Mouse (Mus musculus): ENCODE measurements around the gene Fbln5.

Fbln5 gene

DNA sequence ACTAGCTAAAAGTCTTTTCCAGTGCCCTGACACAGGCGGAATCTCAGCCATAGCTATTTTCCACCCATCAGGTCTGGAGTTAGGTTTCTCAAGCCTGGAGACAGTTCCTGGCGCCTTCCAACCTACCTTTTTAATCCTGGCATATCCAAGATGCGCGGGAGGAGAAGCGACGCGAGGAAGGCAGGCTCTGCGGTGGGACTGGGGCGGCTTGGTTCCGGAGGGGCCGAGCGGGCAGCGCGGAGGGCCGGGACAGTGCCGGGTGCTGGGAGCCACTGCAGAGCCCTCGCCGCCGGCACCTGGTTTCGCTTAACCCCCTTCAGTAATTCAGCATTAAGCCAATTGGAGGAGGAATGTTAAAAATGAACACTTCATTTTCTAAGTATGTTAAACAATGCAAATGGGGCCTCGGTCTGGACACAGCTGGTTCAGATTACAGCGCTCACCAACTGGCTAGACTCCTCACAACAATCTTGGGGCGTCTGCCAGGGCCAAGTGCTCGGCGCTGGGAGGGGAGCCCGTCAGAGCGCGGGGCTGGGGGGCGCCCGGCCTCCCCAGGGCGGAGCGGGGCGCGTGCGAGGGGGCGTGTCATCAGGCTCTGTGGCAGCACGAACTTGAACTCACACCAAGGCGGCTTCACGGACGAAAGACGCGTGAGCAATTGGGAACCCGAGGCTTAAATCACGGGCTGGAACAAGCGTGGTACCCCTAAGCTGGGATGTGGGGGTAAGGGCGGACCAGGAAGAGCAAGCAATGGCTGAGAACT is at the start of gene Fbln5:
TSS of gene Fbln5 (minus strand) at position 448 of the 763 bp plus-strand sequence.
- DNase-seq (ENCODE audit: low read depth, low spot score) = peak; percentile 2
- no peaks in the 10 kb centered on the region for H3K27me3 ChIP-seq (ENCODE audit: control insufficient read depth, insufficient read depth, low read length, poor library complexity, severe bottlenecking)
- H3K36me3 ChIP-seq (ENCODE audit: control insufficient read depth, insufficient read depth, low read length, poor library complexity, severe bottlenecking) = no peaks in the 10 kb centered on the region

DNA sequence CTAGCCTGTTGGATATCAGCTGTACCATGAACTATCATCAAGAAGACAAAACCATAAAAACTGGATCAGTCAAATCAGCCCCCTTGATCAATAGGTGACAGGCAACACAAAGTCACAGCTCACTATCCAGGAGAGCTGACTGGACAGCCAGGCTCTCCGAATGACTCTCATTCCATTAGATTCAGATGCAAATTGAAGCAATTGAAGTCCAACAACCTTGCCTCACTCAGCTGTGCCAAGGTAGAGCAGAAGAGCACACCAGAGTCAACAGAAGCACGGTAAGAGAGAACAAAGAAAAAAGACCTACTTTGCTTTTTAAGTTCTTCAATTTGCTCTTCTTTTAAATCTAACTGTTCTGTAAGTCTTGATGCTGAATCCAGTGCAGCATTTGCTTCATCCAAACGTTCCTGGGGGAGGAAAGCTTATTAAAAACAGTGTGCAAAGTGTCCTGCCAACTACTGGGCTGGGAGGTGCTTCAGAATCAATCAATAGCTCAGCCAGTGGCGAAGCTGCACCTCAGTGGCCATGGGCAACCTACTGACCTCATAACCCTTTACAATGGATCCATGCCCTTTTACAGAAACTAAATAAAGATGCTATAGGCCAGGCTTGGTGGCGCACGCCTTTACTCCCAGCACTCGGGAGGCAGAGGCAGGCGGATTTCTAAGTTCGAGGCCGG is 43.6 kb upstream of the Fbln5 start:
- H3K36me3 ChIP-seq (ENCODE audit: control insufficient read depth, insufficient read depth, low read length, poor library complexity, severe bottlenecking) = peaks cover 9% of the 10 kb centered on the region
- no peaks in the 10 kb centered on the region for H3K27me3 ChIP-seq (ENCODE audit: control insufficient read depth, insufficient read depth, low read length, poor library complexity, severe bottlenecking)
- DNase-seq (ENCODE audit: low read depth, low spot score) = no peak

DNA sequence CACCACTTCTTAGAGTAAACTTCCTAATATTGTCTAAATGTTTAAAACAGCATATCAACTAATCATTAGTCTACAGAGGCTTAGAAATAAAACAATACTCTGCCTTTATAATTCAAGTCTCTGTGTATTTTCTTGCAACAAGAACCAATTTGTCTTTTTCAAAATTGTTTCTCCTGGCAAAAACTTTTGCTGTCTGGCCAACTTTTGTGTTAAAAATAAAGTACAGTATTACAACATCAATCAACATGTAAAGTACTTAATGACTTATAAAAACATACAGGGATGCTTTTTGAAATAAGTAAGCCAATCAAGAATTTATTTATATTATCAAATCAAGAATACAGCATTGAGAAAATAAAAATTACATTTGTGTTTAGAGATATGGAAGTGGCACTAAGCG is 41.4 kb upstream of the Fbln5 start:
- DNase-seq (ENCODE audit: low read depth, low spot score) = no peak
- H3K27me3 ChIP-seq (ENCODE audit: control insufficient read depth, insufficient read depth, low read length, poor library complexity, severe bottlenecking) = no peaks in the 10 kb centered on the region
- H3K36me3 ChIP-seq (ENCODE audit: control insufficient read depth, insufficient read depth, low read length, poor library complexity, severe bottlenecking) = peaks cover 9% of the 10 kb centered on the region

DNA sequence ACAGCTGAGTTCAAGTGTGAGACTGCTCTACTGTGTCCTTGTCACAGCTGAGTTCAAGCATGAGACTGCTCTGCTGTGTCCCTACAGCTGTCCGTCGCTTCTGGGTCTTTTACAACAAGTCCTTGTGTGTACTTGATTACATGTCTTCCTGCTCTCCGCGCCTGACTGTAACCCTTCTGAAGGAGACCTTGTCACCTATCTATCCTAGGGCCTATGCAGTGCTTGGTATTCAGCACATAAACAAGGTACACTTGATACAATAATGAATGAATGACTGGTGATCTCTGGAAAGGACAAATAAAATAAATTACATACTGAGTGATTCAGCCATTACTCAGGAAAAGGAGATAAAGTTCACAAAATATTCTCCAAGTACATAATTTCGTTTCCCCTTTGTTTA is 39.2 kb upstream of the Fbln5 start:
- no peak for DNase-seq (ENCODE audit: low read depth, low spot score)
- Histone ChIP-seq H3K27me3 (ENCODE audit: control insufficient read depth, insufficient read depth, low read length, poor library complexity, severe bottlenecking) (no peaks in the 10 kb centered on the region), H3K36me3 (ENCODE audit: control insufficient read depth, insufficient read depth, low read length, poor library complexity, severe bottlenecking) (peaks cover 8% of the 10 kb centered on the region; the same call in 1 of the 2 replicates)

DNA sequence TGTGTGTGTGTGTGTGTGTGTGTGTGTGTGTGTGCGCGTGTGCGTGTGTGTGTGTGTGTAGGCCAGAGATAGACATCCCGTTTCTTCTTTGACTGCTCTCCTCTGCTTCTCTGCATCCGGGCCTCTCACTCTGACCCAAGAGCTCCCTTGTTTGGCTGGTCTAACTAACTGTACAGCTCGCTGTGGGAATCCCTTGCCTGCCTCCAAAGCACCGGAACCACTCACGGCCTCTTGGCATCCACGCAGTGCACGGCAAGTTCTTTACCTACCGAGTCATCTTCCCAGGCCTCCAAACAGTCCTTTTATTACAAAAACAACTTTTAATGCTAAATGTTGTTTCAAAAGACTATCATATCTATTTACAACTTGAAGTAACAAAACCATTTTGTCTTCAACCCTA is 35.5 kb upstream of the Fbln5 start:
- Histone ChIP-seq H3K27me3 (ENCODE audit: control insufficient read depth, insufficient read depth, low read length, poor library complexity, severe bottlenecking) (no peaks in the 10 kb centered on the region), H3K36me3 (ENCODE audit: control insufficient read depth, insufficient read depth, low read length, poor library complexity, severe bottlenecking) (0 out of 2 replicates have a peak, but pooled peaks cover 2% of the 10 kb centered on the region)
- DNase-seq (ENCODE audit: low read depth, low spot score) = no peak

DNA sequence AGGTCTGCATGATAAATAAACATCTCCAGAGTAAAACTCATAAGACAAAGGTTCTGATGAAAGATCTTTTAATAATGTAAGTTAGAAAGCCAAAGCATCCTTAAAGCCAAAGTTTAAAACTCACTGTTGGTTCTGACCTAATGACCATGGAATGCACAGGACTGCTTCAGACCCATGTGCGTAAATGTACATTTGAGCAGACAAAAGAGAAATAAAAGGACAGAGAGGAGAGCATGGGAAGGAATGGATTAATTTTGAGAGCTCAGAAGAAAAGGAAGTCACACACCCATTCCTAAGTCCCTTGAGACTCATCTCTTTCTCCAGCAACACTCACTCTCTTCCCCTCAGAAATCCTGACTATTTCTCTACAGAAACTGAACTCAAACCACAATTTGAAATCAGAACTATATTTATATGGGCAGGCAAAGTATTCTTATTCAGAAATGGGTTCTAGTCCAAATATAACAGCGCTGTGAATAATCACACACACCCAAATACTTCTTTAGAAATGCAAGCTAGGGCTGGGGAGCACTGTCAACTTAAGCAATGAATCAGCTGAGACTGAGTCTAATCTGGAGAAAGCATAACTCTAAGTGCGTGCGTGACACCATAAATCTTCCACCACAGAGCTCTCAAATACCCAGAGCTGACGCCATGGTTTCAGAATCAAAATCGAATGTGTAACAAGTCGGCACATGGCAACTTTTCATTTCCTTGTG is 33.1 kb upstream of the Fbln5 start:
- Histone ChIP-seq H3K27me3 (ENCODE audit: control insufficient read depth, insufficient read depth, low read length, poor library complexity, severe bottlenecking) (no peaks in the 10 kb centered on the region), H3K36me3 (ENCODE audit: control insufficient read depth, insufficient read depth, low read length, poor library complexity, severe bottlenecking) (0 out of 2 replicates have a peak, but pooled peaks cover 2% of the 10 kb centered on the region)
- DNase-seq (ENCODE audit: low read depth, low spot score) = no peak

DNA sequence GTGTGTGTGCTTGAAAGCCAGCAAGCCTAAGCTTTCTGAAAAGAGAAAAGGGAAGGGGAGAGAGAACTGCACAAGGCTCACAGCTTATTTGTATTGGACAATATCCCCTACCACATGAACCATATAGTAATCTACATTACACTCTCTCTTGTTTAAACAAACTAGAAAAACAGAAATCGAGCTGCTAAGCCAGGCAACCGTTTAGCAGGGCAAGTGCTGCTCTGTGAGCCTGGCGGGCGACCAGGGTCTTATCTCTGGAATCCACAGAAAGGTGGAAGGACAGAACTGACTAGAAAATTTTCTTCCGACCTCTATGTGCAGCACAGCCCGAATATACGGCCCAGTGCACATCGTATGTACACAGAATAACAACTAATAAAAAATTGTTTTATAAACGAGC is 32.5 kb upstream of the Fbln5 start:
- DNase-seq (ENCODE audit: low read depth, low spot score) = no peak
- no peaks in the 10 kb centered on the region for H3K27me3 ChIP-seq (ENCODE audit: control insufficient read depth, insufficient read depth, low read length, poor library complexity, severe bottlenecking)

DNA sequence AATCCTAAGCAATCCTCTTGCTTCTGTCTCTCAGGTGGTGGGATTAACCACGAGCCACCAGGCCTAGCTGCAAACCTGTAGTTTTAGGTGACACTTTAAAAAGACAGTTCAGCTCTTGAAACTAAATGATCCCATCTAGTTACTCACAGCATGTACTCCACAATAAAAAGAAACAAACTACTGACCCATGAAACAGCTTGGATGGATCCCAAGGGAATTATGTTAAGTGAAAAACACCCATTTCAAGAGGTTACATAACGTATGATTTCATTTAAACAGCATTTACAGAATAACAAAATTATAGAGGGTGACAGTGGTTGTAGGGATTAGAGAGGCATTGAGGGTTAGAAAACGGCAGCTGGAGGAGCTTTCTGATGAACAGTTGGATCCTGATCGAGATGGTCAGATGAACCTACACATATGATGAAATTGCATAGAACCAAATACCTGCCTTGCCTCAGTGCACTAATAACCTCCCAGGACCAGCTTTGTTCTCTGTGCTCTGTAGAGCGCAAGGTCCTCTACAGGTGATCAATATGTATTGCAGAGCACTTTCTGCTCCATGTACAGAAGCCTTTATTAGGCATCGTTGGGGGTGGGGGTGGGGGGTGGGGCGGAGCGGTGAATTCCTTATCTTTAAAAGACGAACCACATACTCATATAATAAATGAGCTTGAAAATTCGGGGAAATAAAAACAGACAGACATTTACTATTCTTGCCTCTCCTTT is 17.9 kb upstream of the Fbln5 start:
- Histone ChIP-seq H3K36me3 (ENCODE audit: control insufficient read depth, insufficient read depth, low read length, poor library complexity, severe bottlenecking) (peaks cover 16% of the 10 kb centered on the region), H3K27me3 (ENCODE audit: control insufficient read depth, insufficient read depth, low read length, poor library complexity, severe bottlenecking) (no peaks in the 10 kb centered on the region)
- no peak for DNase-seq (ENCODE audit: low read depth, low spot score)

More for the DNA sequence above, 32.5 kb upstream of the Fbln5 start:
- H3K36me3 ChIP-seq (ENCODE audit: control insufficient read depth, insufficient read depth, low read length, poor library complexity, severe bottlenecking) = 0 out of 2 replicates have a peak, but pooled peaks cover 2% of the 10 kb centered on the region

DNA sequence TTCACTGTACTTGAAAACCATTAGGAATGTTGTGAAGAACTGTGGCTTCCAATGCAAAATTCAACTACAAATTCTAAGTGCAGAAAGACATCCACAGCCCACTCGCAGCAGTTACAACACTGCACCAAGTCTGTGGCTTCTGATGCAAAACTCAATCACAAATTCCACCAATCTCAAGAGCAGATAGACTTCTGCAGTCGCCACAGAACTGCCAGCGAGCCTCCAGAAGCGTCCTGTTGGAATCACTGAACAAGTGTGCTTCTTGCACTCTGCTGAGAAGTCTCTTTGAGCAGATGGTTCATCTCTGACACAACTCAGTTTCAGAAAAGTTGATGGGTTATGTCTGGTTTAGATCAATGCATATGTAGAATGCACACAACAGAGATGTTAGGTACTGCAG is 15.9 kb upstream of the Fbln5 start:
- DNase-seq (ENCODE audit: low read depth, low spot score) = no peak
- Histone ChIP-seq H3K27me3 (ENCODE audit: control insufficient read depth, insufficient read depth, low read length, poor library complexity, severe bottlenecking) (no peaks in the 10 kb centered on the region), H3K36me3 (ENCODE audit: control insufficient read depth, insufficient read depth, low read length, poor library complexity, severe bottlenecking) (peaks cover 16% of the 10 kb centered on the region)

DNA sequence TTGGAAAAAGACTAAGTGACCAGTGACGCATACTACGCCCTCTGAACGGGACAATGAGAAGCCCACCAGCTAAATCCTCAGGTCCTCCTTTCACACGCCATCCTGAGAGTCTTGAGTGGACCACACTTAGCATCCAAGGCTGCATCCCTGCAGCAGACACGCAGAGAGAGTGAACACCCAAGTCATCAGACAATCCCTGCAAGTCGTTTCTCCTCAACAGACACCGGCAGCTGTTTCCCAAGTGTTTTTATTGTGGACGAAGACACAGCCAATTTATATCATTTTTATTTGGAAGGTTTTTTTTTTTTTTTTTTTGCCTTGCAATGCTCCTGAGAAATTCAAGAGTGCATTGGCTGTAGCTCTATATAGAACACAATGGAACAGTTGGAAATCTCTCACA is 14.9 kb upstream of the Fbln5 start:
- peaks cover 16% of the 10 kb centered on the region for H3K36me3 ChIP-seq (ENCODE audit: control insufficient read depth, insufficient read depth, low read length, poor library complexity, severe bottlenecking)
- no peaks in the 10 kb centered on the region for H3K27me3 ChIP-seq (ENCODE audit: control insufficient read depth, insufficient read depth, low read length, poor library complexity, severe bottlenecking)
- no peak for DNase-seq (ENCODE audit: low read depth, low spot score)

DNA sequence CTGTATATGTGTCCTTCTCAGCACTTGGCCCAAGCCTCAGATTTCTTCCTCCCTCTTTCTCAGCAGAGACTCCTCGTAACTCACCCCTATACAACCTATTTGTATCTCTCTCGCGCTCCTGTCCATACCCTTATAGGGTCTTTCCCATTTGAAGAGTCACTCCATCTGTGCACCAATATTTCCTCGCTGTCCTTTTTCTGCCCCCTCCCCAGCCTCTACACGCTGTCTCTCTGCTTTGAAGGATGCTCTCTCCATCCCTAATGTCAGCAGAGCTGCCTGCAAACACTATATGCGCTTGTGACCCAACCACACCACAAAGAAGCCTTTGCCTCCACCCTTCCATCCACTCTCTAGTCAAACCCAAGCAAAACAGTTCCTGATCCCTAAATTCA is 14.3 kb upstream of the Fbln5 start:
- peaks cover 16% of the 10 kb centered on the region for H3K36me3 ChIP-seq (ENCODE audit: control insufficient read depth, insufficient read depth, low read length, poor library complexity, severe bottlenecking)
- DNase-seq (ENCODE audit: low read depth, low spot score) = no peak
- H3K27me3 ChIP-seq (ENCODE audit: control insufficient read depth, insufficient read depth, low read length, poor library complexity, severe bottlenecking) = no peaks in the 10 kb centered on the region

DNA sequence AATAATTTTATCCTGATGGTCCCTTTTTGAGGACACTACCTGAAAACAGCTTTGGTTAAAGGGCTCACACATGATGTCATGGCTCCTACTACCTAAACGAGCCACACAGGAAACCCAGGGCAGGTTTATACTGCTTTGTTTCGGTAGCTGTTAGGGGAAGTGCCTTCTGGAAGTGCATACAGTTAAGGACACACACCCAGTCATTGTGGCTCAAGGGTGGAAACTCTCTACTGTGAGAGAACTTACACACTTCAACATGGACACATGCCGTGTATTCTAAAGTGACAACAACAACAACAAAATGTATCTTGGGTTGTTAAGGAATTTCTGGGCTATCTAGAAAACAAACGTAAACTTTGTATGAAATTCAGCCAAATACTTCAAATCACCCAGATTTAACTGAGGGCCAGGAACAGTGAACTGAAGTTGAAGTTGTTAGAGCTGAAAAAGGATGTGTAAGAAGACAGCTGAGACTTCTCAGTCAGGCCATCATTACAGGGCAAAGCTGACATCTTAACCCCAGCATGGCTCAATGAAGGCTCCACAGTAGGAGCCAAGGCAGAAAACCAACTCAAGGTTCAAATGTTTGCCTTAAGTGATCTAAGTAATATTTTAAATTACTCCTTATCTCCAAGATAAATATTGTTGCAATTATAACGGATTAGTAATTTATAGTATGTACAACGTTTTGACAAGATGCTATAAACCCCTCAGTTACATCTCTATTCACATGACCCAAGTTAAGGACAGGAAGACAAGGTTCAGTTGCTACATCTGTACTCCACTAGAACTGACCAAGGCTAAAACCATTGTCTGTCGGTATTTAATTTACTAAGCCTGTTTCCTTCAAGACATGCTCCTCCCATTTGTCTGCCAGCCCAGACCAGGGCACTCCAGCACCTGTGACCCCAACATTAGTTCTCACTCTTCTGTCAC is 13.6 kb upstream of the Fbln5 start:
- H3K36me3 ChIP-seq (ENCODE audit: control insufficient read depth, insufficient read depth, low read length, poor library complexity, severe bottlenecking) = peaks cover 12% of the 10 kb centered on the region
- H3K27me3 ChIP-seq (ENCODE audit: control insufficient read depth, insufficient read depth, low read length, poor library complexity, severe bottlenecking) = no peaks in the 10 kb centered on the region
- DNase-seq (ENCODE audit: low read depth, low spot score) = no peak

DNA sequence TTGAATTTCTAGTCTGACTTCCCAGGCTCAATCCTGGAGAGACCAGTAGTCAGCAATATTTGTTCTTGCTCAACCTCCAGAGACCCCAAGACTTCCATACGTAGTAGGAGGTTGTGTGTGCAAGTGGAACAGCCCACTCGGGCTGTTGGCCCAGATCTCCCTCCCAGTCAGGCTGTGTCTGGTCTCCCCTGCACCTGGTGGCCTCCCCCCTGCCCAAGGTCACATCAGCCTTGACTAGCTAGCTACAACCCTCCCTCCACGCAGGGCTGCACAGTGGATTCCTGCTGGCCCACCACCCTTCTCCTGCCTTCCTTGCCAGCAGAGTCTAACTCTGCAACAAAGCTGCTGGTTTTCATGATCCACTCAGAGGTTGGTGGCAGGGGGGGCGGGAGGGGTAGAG is 12.4 kb upstream of the Fbln5 start:
- DNase-seq (ENCODE audit: low read depth, low spot score) = no peak
- Histone ChIP-seq H3K27me3 (ENCODE audit: control insufficient read depth, insufficient read depth, low read length, poor library complexity, severe bottlenecking) (no peaks in the 10 kb centered on the region), H3K36me3 (ENCODE audit: control insufficient read depth, insufficient read depth, low read length, poor library complexity, severe bottlenecking) (peaks cover 7% of the 10 kb centered on the region)

DNA sequence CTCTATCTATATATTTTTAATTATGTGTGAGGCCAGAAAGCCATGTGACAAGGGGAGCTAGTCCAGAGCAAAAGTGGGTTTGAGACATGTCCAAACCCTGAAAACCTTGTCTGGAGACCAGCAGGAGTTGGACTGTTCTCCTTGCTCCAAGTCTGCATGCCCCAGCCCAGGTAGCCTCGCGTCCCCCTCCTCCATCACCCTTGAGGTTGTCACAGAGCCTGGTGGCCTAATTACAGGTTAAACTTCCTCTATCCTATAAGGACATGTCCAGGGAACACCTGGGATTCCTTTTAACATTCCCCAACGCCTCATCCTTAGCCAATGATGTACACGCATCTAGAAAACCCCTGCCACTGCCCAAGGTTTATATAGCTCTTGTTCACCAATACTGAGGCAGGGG is 4.3 kb upstream of the Fbln5 start:
- no peaks in the 10 kb centered on the region for H3K27me3 ChIP-seq (ENCODE audit: control insufficient read depth, insufficient read depth, low read length, poor library complexity, severe bottlenecking)

More for the DNA sequence above, 4.3 kb upstream of the Fbln5 start:
- H3K36me3 ChIP-seq (ENCODE audit: control insufficient read depth, insufficient read depth, low read length, poor library complexity, severe bottlenecking) = no peaks in the 10 kb centered on the region
- DNase-seq (ENCODE audit: low read depth, low spot score) = no peak

Data from splenic B cell, adult 2 months (primary cell).